In the genomic region with DNA sequence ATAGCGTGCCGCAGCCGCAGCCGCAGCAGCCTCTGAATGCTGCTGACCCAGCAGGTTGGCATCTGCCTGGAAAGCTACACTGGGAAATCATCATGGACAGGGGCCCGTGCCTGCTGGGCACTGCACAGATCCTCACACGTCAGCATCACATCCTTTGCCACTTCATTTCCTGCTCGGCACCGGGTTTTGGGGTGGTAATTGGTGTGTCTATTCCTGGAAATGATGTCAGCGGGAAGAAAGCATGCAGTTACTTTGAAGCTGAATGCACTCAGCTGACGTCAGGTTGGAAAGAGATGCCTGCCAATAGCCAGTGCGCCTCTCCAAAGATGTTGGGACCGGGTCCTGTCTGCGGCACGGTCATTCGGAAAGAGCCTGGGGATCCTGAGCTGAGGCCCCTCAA, we compare ENCODE assay signal across 9 mouse cellular contexts. TPM values are rescaled to one million over a fixed set of nuclear protein-coding genes. Genes with fewer than 3 reads are reported as not detected.
DNase-seq lines count a peak whose midpoint lies in the region; ATAC-seq lines count a peak whose summit lies in the region.
"Had no signal": no experiment of that assay in that cellular context is flagged by ENCODE, and none has a peak within 500 bp of the region (broad histone marks: within the 10 kb centered on the region; RNA-seq: fewer than 3 reads in every experiment).

No protein-coding gene starts in this region.

- 70% methylated on average over 11 of the region's 15 CpGs for WGBS in macrophage (ENCODE audit: missing documents)
- 89% methylated on average over 15 of the region's 15 CpGs for WGBS in midbrain, embryonic 16.5 days

- no peak for ATAC-seq in midbrain, embryonic 16.5 days

- H3K4me2 ChIP-seq in midbrain, embryonic 16.5 days (ENCODE audit: low read length) = no peak overlapping the region

- peak overlapping the region; percentile 98 for H3K27ac ChIP-seq in macrophage
- no peak overlapping the region for H3K27ac ChIP-seq in midbrain, embryonic 16.5 days (ENCODE audit: low read length)
- H3K27ac ChIP-seq: liver, embryonic 14.5 days had no signal

- no peaks in the 10 kb centered on the region for H3K4me1 ChIP-seq in midbrain, embryonic 16.5 days (ENCODE audit: control insufficient read depth, insufficient read depth, low read length)

- H3K79me2 ChIP-seq in macrophage (ENCODE audit: inconsistent target) = peaks cover 8% of the 10 kb centered on the region; the same call in 1 of the 2 replicates

- intact Hi-C loops in heart, postnatal 14 days (cut with DNase I) = loop anchor here (2.0 kb wide), 1 partner anchor 15 kb away; a partner anchor contains a TSS

- H3K27me3 ChIP-seq in midbrain, embryonic 16.5 days (ENCODE audit: control insufficient read depth, insufficient read depth, low read depth, low read length) = no peaks in the 10 kb centered on the region

- no peak overlapping the region for H3K9ac ChIP-seq in midbrain, embryonic 16.5 days (ENCODE audit: low read depth, low read length)
- H3K9ac ChIP-seq: liver, embryonic 14.5 days had no signal

- H3K9me3 ChIP-seq in midbrain, embryonic 16.5 days (replicated peaks; ENCODE audit: control insufficient read depth, low read length, poor library complexity, severe bottlenecking) = 0 out of 2 replicates have a peak, but pooled peaks cover 2% of the 10 kb centered on the region

- DNase-seq in layer of hippocampus, adult 9-11 months = peak; percentile 62
- no peak for DNase-seq in layer of hippocampus, postnatal 36 days
- DNase-seq in cerebellum, adult 9-11 months = peak; percentile 75
- peak; percentile 55 to 58 for DNase-seq in heart, postnatal 14 days
- no peak for DNase-seq in B cell, adult 2 months
- no peak for DNase-seq in liver

- H3K36me3 ChIP-seq in macrophage (ENCODE audit: inconsistent target) = no peaks in the 10 kb centered on the region
- no peaks in the 10 kb centered on the region for H3K36me3 ChIP-seq in midbrain, embryonic 16.5 days (ENCODE audit: control insufficient read depth, insufficient read depth, low read length)

- H3K4me3 ChIP-seq in macrophage (ENCODE audit: inconsistent target) = no peak overlapping the region
- H3K4me3 ChIP-seq in midbrain, embryonic 16.5 days (ENCODE audit: low read depth, low read length) = no peak overlapping the region

RNA-seq across cellular contexts. Expression of a gene that starts 2.9 kb away (rescaled TPM):
- 1 to 10 TPM in 1 of 2 experiments, under 1 TPM in 1; 0.68 to 1.1 TPM for total RNA-seq in layer of hippocampus, postnatal 36 days (2021)
- total RNA-seq in heart, postnatal 14 days (2021) = not detected
- 1 to 10 TPM in 25 of 26 experiments, under 1 TPM in 1; 0.77 to 8.8 (median 4.1) TPM for total RNA-seq in macrophage (2018; cell fraction: chromatin; rRNA removed)
- total RNA-seq in macrophage (2018; cell fraction: cytosol; rRNA removed) = 1 to 10 TPM in 1 of 26 experiments, under 1 TPM in 24, not detected in 1; 0.12 to 1.1 (median 0.41) TPM
- total RNA-seq in macrophage (2018; cell fraction: nucleus; rRNA removed) = 1 to 10 TPM in 21 of 26 experiments, under 1 TPM in 5; 0.22 to 6.2 (median 1.6) TPM
- 0.25 to 1.1 TPM (median 0.70 TPM) in 3 replicates for polyA plus RNA-seq in macrophage (2018)
- 0.24 and 0.25 TPM in 2 replicates for polyA plus RNA-seq in midbrain, embryonic 16.5 days (2015; fragmentation: Nextera tagmentation; extraction: Ambion mirVana)

RNA-seq across cellular contexts. Expression of a gene that starts 14.5 kb away (rescaled TPM):
- 100 to 1,000 TPM; 223 to 225 TPM for total RNA-seq in layer of hippocampus, postnatal 36 days (2021)
- 100 to 1,000 TPM; 121 to 152 TPM for total RNA-seq in heart, postnatal 14 days (2021)
- 100 to 1,000 TPM in 18 of 26 experiments, 10 to 100 TPM in 8; 71.5 to 258 (median 130) TPM for total RNA-seq in macrophage (2018; cell fraction: chromatin; rRNA removed)
- total RNA-seq in macrophage (2018; cell fraction: cytosol; rRNA removed) = 100 to 1,000 TPM; 137 to 308 (median 183) TPM
- total RNA-seq in macrophage (2018; cell fraction: nucleus; rRNA removed) = 100 to 1,000 TPM in 21 of 26 experiments, 10 to 100 TPM in 5; 68.9 to 254 (median 125) TPM
- 236 to 261 TPM (median 239 TPM) in 3 replicates for polyA plus RNA-seq in macrophage (2018)
- polyA plus RNA-seq in midbrain, embryonic 16.5 days (2015; fragmentation: Nextera tagmentation; extraction: Ambion mirVana) = 188 and 193 TPM in 2 replicates

RNA-seq across cellular contexts. Expression of a gene that starts 42.8 kb away (rescaled TPM):
- 1 to 10 TPM; 1.0 to 1.1 TPM for total RNA-seq in layer of hippocampus, postnatal 36 days (2021)
- total RNA-seq in heart, postnatal 14 days (2021) = over 10,000 TPM; 16,479 to 17,190 TPM
- not detected for total RNA-seq in macrophage (2018; cell fraction: chromatin; rRNA removed)
- total RNA-seq in macrophage (2018; cell fraction: cytosol; rRNA removed) = under 1 TPM in 5 of 26 experiments, not detected in 21; 0.33 to 0.69 (median 0.54) TPM
- not detected for total RNA-seq in macrophage (2018; cell fraction: nucleus; rRNA removed)
- polyA plus RNA-seq in macrophage (2018) = 1.5 TPM in 1 of 3 replicates, not detected in the others
- 1.6 and 2.4 TPM in 2 replicates for polyA plus RNA-seq in midbrain, embryonic 16.5 days (2015; fragmentation: Nextera tagmentation; extraction: Ambion mirVana)

Comparison
In these comparisons a context has a peak if more than half of its experiments do, and no peak if none do; other contexts are left out.
1. DNase-seq: peak in layer of hippocampus, adult 9-11 months (single experiment), cerebellum, adult 9-11 months (single experiment) and heart, postnatal 14 days (2 of 2); none in layer of hippocampus, postnatal 36 days (0 of 2), B cell, adult 2 months (0 of 2) and liver (single experiment).
2. RNA of a gene that starts 42.8 kb away (total RNA-seq): 16,479 to 17,190 TPM in heart, postnatal 14 days; 1.0 to 1.1 TPM in layer of hippocampus, postnatal 36 days; every median in the first group is over 1,000 times any median in the second.